Mouse (Mus musculus) kidney, postnatal 4 days (tissue): ENCODE measurements at regions not wholly inside any gene's neighbourhood (a gene's known extent, or its start where the extent isn't known, plus 50 kb on each side); places are given as distances from the start of the nearest gene placed in this dataset.
"Not testable (repeated sequence)": the region's sequence is repeated elsewhere in the genome, so short reads cannot be mapped to it uniquely, and the experiment has no call there.

ENCODE experiments used
- DNase-seq, 2 experiments: peaks; one replicate each; pipeline ENCODE4 v3.0.0; 2021; ENCODE audit warnings: mixed read lengths in 2 of 2

- no peak for DNase-seq
Measured at GRCm38 (mm10) chr12:36943903-36944302, 164.4 kb upstream of the Meox2 start.

DNA sequence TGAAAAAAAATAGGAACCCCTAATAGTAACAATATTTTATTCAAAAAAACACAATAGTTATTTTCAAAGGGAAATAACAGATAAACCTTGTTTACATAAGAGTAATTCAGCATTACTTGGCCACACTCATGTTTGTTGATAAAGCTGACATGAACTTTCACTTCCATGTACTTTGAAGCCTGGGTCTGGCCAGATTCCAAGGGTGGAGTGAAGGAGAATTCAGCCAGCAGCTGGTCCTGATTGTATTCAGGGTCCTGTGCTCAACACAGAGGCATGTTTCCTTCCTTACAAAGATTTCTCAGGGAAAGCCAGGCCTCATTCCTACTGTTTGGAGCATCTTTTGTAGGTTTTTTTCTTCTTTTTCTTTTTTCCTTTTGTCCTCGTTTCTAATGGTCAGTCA is 162.4 kb upstream of the Meox2 start:
- peak; percentile 72 to 77 for DNase-seq

GRCm38 (mm10) chr12:36947902-36948301 is 160.4 kb upstream of the Meox2 start:
- no peak for DNase-seq

- DNase-seq: no peak
Measured at GRCm38 (mm10) chr12:36949096-36949738, 159.1 kb upstream of the Meox2 start.

DNA sequence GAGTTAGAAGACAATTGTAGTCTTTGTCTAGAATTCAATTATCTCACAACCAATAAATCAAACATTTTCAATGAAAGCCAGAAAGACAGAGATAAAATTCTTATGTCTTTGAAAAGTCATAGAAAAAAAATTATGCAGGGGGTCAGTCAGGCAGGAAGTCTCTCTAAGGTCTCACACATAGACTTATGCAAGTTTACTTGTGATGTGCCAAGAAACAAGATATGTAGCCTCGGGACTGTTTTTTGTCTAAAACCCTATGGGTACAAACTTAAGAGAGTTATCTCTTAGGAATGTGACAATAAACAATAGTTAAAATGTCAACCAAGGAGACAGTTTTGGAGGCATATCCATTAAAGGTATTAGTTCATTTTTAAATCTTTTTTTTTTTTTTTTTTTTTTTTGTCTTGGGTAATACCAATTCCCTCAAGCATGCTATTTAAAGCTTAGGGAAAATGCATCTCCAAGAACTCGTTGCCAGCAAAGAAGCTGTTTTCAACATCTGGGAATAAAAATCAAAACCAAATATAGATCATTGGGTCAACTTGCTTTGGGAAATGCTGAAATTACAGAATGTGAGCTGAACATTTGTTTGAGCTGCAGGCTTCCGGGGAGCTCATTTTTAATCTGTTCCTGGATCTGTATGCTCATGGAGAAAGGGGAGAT is 133.8 kb upstream of the Meox2 start:
- no peak for DNase-seq

GRCm38 (mm10) chr12:36977141-36977540 is 131.2 kb upstream of the Meox2 start:
- no peak for DNase-seq

GRCm38 (mm10) chr12:36991135-36991534 is 117.2 kb upstream of the Meox2 start:
- no peak for DNase-seq

- DNase-seq: no peak
Measured at GRCm38 (mm10) chr12:36991970-36992369, 116.4 kb upstream of the Meox2 start.

DNA sequence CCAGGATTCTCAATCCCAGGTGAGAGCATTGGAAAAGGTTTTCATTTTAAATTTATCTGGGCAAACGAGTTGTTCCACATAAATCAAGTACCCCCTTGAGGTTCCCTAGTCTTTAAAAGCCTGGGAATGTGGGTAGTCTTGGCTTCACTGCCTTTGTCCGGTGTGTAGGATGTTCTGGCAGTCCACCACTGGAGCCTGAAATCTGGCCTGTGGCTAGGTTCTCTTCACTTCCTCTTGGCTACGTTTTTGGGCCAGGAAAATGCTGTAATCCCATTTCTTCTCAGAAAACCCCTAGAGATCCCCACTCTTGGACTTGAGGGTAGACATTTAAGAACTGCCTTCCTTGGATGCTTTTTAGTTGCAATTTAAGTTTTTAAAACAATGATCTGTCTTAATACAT is 106.9 kb upstream of the Meox2 start:
- DNase-seq: no peak

DNA sequence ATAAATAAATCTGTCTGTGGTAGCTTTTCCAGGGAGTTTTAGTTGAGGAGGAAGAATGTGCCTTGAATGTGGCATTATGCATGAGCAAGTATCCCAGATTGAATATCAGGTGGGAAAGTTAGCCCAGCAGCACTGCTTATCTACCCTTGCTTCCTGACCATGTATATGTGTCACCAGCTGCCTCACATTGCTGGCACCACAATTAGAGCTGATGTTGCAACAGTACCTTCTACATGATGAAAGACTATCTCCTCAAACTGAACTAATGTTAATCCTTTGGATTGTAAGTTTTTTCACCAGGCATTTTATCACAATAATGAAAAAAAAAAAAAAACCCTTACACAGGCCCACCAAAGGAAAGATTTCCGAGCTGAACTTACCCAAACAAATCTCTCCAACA is 103.1 kb upstream of the Meox2 start:
- no peak for DNase-seq

DNA sequence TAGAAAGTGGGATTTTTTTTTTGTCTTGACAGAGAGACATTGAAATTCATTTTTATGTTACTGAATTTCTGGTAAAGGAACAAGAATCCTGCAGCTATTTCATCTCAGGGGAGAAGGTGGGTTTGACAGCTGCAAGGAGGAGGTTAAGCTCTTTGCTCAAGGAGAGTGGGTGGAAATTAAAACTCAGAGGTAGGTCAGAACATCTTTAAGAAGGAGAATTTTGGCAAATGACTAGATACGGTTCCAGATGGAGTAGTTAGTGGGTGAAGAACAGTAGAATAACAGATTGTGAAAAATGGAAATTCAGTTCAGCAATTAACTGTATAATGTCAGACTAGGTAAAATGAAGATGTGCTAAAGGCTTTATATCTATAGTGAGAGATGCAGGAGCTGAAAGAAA is 98.0 kb upstream of the Meox2 start:
- no peak for DNase-seq

DNA sequence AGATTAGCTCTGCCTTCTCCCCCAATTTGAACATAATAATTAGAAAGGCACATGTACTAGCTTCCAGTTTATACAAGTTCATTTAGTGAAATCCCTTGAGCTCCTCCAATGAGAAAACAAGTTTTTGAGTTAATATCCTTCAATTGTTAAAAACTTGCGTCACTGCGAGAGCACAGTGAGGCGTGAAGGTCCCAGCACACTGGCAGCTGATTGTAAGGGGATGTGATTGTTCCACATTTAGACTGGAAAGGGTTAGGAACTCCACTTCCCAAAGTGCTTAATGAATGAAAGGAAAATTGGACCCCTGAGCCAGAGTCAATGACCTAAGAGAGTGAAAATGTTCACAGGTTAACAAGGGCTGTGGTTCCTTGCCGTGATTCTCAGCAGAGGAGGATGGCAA is 93.9 kb upstream of the Meox2 start:
- no peak for DNase-seq

- DNase-seq: not testable (repeated sequence)
Measured at GRCm38 (mm10) chr12:37014945-37015344, 93.4 kb upstream of the Meox2 start.

DNA sequence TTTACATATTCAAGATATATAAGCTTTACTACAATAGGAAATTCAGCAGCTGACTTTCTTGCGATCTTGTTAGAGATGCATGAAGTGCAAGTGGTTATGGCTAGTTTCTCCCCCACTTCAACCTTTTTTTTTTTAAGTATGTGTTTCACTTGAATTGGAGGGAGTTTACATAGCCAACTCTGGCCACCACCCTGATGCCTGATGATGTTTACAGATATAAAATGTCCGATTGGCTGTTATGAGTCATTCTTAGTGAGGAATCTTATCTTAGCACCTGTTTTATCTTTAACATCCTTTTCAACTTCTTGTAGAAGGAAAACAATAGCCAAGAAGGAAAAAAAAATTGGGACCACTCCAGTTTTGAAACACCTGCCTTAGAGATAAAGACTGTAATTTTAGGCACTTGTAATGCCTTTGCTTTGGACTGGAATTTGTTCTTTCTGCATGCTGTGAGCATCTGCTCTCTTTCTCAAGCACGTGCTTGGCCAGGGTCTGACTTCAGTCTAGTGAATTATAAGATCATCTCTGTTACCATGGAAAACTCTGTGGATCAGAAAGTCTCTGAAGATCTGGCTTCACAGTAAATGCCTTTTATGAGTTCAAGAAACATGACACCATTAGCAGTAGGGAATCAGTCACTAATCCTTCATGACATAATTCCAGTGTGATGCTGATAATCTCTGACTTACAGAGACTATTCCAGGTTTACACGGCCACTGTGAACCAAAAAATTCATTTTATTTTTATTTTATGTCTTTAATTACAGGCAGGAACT is 92.7 kb upstream of the Meox2 start:
- DNase-seq: no peak

DNA sequence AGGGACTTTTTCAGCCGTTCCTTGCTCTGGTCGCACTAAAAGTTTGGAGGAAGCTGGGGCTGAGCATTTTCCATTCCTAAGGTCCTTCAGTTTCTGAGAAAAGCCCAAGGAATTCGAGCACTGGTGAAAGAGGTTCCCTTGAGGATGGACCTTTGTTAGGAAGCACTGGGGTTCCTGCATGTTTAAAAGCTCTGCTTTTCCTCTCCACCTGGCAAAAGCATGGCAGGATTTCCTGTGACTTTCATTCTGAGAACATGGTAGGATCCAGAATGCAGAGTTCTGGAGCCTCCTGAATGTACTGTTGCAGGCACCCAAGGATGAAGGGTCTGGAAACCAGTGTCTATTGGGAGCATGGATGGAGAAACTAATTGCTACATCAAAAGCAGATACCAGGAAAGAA is 61.1 kb upstream of the Meox2 start:
- DNase-seq: no peak

DNA sequence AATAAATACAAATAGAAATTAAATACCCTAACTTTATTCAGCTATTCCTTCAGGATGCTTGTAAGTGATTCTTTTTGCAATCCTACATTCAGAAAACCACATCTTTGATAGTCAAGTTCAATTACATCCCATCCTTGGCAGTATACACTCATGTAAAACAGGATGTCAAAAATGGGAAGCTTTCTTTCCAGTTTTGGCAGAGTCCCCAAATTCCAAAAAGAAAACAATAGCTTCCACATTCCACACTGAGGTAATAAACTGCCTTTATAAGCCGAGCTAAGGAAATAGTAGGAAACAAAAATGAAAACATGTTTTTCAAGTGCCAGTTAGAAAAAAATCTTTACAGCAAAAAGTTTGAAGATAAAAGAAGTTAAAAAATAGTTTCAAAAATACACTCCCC is 57.7 kb upstream of the Meox2 start:
- no peak for DNase-seq

- no peak for DNase-seq
Measured at GRCm38 (mm10) chr12:37057411-37057810, 50.9 kb upstream of the Meox2 start.
